Mouse (Mus musculus) MEL (cell line): Measurements from ENCODE around the gene Nudt14. TPM values are rescaled to one million over a fixed set of nuclear protein-coding genes. Genes with fewer than 3 reads are reported as not detected.

ENCODE experiments used
- DNase-seq: peaks from one replicate; pipeline ENCODE4 v3.0.0; 2011; ENCODE audit warnings: low read depth, low spot score
- H3K27ac ChIP-seq: 2 replicates; pipeline ENCODE4 v1.5.1; 2012; ENCODE audit warnings: low read depth, mild to moderate bottlenecking, control low read depth, low read length, moderate library complexity; ENCODE audit not compliant: control insufficient read depth
- H3K27me3 ChIP-seq, 2 experiments: fragments of 150-350 bp in 1 of 2; sonication (generic) in 1 of 2; 2 replicates each; pipeline ENCODE4 v1.6.1; 2012; ENCODE audit warnings: low read length in 2 of 2, mild to moderate bottlenecking in 2 of 2, improper control_type of control experiment in 1 of 2, moderate library complexity in 1 of 2; ENCODE audit not compliant: insufficient read depth in 2 of 2, control insufficient read depth in 1 of 2
- H3K36me3 ChIP-seq, 2 experiments: 2 replicates each; pipeline ENCODE4 v1.6.1; 2012 to 2014; ENCODE audit warnings: low read length in 2 of 2, improper control_type of control experiment in 1 of 2, inconsistent platforms in 1 of 2, mild to moderate bottlenecking in 1 of 2; ENCODE audit not compliant: insufficient read depth in 2 of 2, control insufficient read depth in 1 of 2
- H3K4me1 ChIP-seq, 2 experiments: fragments of 150-350 bp in 1 of 2; sonication (generic) in 1 of 2; 2 replicates each; pipeline ENCODE4 v1.6.1; 2012; ENCODE audit warnings: low read length in 2 of 2, improper control_type of control experiment in 1 of 2, mild to moderate bottlenecking in 1 of 2; ENCODE audit not compliant: insufficient read depth in 2 of 2, control insufficient read depth in 1 of 2
- H3K4me3 ChIP-seq, 2 experiments: fragments of 150-350 bp in 1 of 2; sonication (generic) in 1 of 2; 2 replicates each; pipeline ENCODE4 v1.5.1; 2012; ENCODE audit warnings: low read depth in 2 of 2, low read length in 2 of 2, mild to moderate bottlenecking in 2 of 2, moderate library complexity in 2 of 2, control low read depth in 1 of 2, improper control_type of control experiment in 1 of 2; ENCODE audit not compliant: control insufficient read depth in 1 of 2, insufficient read depth in 1 of 2
- H3K79me2 ChIP-seq: 2 replicates; pipeline ENCODE4 v1.6.1; 2012; ENCODE audit warnings: mild to moderate bottlenecking, low read length, moderate library complexity; ENCODE audit not compliant: control insufficient read depth, poor library complexity, insufficient read depth
- H3K9ac ChIP-seq: 2 replicates; pipeline ENCODE4 v1.6.1; 2012; ENCODE audit warnings: low read depth, mild to moderate bottlenecking, control low read depth, low read length, moderate library complexity; ENCODE audit not compliant: control insufficient read depth, poor library complexity, severe bottlenecking
- H3K9me3 ChIP-seq: fragments of 150-350 bp; sonication (generic); replicated peaks from 2 replicates; pipeline ENCODE4 v1.6.1; 2012; ENCODE audit warnings: mild to moderate bottlenecking, low read length, improper control_type of control experiment, moderate library complexity; ENCODE audit not compliant: insufficient read depth
- BHLHE40 ChIP-seq: IDR thresholded peaks from 2 replicates; pipeline ENCODE4 v1.6.1; 2012; ENCODE audit warnings: low read depth, mild to moderate bottlenecking, inconsistent platforms, low read length, improper control_type of control experiment, borderline replicate concordance
- CHD1 ChIP-seq: IDR thresholded peaks from 2 replicates; pipeline ENCODE4 v1.6.1; 2012; ENCODE audit warnings: low read depth, mild to moderate bottlenecking, inconsistent platforms, low read length, improper control_type of control experiment
- CHD2 ChIP-seq: IDR thresholded peaks from 2 replicates; pipeline ENCODE4 v1.6.1; 2011; ENCODE audit warnings: low read length, improper control_type of control experiment
- CTCF ChIP-seq, 3 experiments: IDR thresholded peaks in 2 of 3; conservative IDR thresholded peaks in 1 of 3; 2 replicates each; pipeline ENCODE4 v1.5.1; 2011 to 2012; ENCODE audit warnings: low read length in 3 of 3, low read depth in 2 of 3, mild to moderate bottlenecking in 2 of 3, improper control_type of control experiment in 1 of 3, inconsistent platforms in 1 of 3, mixed read lengths in 1 of 3, moderate library complexity in 1 of 3; ENCODE audit not compliant: control insufficient read depth in 1 of 3, insufficient read depth in 1 of 3, poor library complexity in 1 of 3, severe bottlenecking in 1 of 3
- E2F4 ChIP-seq: IDR thresholded peaks from 2 replicates; pipeline ENCODE4 v1.6.1; 2011; ENCODE audit warnings: low read depth, low read length, improper control_type of control experiment, borderline replicate concordance
- ELF1 ChIP-seq: IDR thresholded peaks from 2 replicates; pipeline ENCODE4 v1.6.1; 2014; ENCODE audit warnings: low read depth, mild to moderate bottlenecking, inconsistent platforms, low read length, improper control_type of control experiment, moderate library complexity
- EP300 ChIP-seq, 2 experiments: IDR thresholded peaks; 2 replicates each; pipeline ENCODE4 v1.6.1; 2011; ENCODE audit warnings: improper control_type of control experiment in 2 of 2, low read length in 2 of 2, low read depth in 1 of 2, mild to moderate bottlenecking in 1 of 2
- GABPA ChIP-seq: IDR thresholded peaks from 2 replicates; pipeline ENCODE4 v1.6.1; 2012; ENCODE audit warnings: low read depth, mild to moderate bottlenecking, inconsistent platforms, low read length, improper control_type of control experiment, moderate library complexity
- GATA1 ChIP-seq: IDR thresholded peaks from 2 replicates; pipeline ENCODE4 v1.6.1; 2011; ENCODE audit warnings: low read depth, low read length, improper control_type of control experiment
- HCFC1 ChIP-seq: IDR thresholded peaks from 2 replicates; pipeline ENCODE4 v1.6.1; 2012; ENCODE audit warnings: low read depth, mild to moderate bottlenecking, inconsistent platforms, low read length, improper control_type of control experiment, moderate library complexity
- KAT2A ChIP-seq: conservative IDR thresholded peaks from 2 replicates; pipeline ENCODE4 v1.6.1; 2012; ENCODE audit warnings: low read depth, low read length, improper control_type of control experiment, inconsistent platforms
- MAFK ChIP-seq: IDR thresholded peaks from 2 replicates; pipeline ENCODE4 v1.6.1; 2011; ENCODE audit warnings: low read depth, mild to moderate bottlenecking, low read length, improper control_type of control experiment, borderline replicate concordance
- MAX ChIP-seq: IDR thresholded peaks from 2 replicates; pipeline ENCODE4 v1.6.1; 2011; ENCODE audit warnings: low read length, improper control_type of control experiment
- MAZ ChIP-seq: IDR thresholded peaks from 2 replicates; pipeline ENCODE4 v1.6.1; 2012; ENCODE audit warnings: low read depth, mild to moderate bottlenecking, inconsistent platforms, low read length, improper control_type of control experiment
- MEF2A ChIP-seq: IDR thresholded peaks from 2 replicates; pipeline ENCODE4 v1.6.1; 2014; ENCODE audit warnings: low read depth, mild to moderate bottlenecking, inconsistent platforms, low read length, improper control_type of control experiment; ENCODE audit not compliant: poor library complexity, insufficient replicate concordance, severe bottlenecking; ENCODE audit errors: extremely low read depth
- MXI1 ChIP-seq: IDR thresholded peaks from 2 replicates; pipeline ENCODE4 v1.6.1; 2011; ENCODE audit warnings: mild to moderate bottlenecking, low read depth, low read length, improper control_type of control experiment
- MYB ChIP-seq: IDR thresholded peaks from 2 replicates; pipeline ENCODE4 v1.6.1; 2011; ENCODE audit warnings: mild to moderate bottlenecking, low read depth, low read length, improper control_type of control experiment
- MYC ChIP-seq: IDR thresholded peaks from 2 replicates; pipeline ENCODE4 v1.6.1; 2011; ENCODE audit warnings: low read depth, mild to moderate bottlenecking, low read length, improper control_type of control experiment, moderate library complexity
- NELFE ChIP-seq: IDR thresholded peaks from 2 replicates; pipeline ENCODE4 v1.6.1; 2011; ENCODE audit warnings: low read depth, low read length, improper control_type of control experiment
- NRF1 ChIP-seq: IDR thresholded peaks from 2 replicates; pipeline ENCODE4 v1.6.1; 2014; ENCODE audit warnings: low read depth, mild to moderate bottlenecking, inconsistent platforms, low read length, improper control_type of control experiment, moderate library complexity; ENCODE audit not compliant: poor library complexity, insufficient read depth, severe bottlenecking
- POLR2A ChIP-seq, 2 experiments: IDR thresholded peaks; 2 replicates each; pipeline ENCODE4 v1.6.1; 2011 to 2012; ENCODE audit warnings: low read length in 2 of 2, mild to moderate bottlenecking in 2 of 2, control low read depth in 1 of 2, improper control_type of control experiment in 1 of 2, low read depth in 1 of 2, moderate library complexity in 1 of 2; ENCODE audit not compliant: control insufficient read depth in 1 of 2, insufficient read depth in 1 of 2, poor library complexity in 1 of 2
- POLR2AphosphoS5 ChIP-seq: IDR thresholded peaks from 2 replicates; pipeline ENCODE4 v1.6.1; 2012; ENCODE audit warnings: low read depth, borderline replicate concordance, mild to moderate bottlenecking, inconsistent platforms, low read length, moderate library complexity, mixed read lengths
- RAD21 ChIP-seq: IDR thresholded peaks from 2 replicates; pipeline ENCODE4 v1.6.1; 2011; ENCODE audit warnings: mild to moderate bottlenecking, low read depth, low read length, improper control_type of control experiment
- RCOR1 ChIP-seq: IDR thresholded peaks from 2 replicates; pipeline ENCODE4 v1.6.1; 2012; ENCODE audit warnings: low read depth, mild to moderate bottlenecking, inconsistent platforms, low read length, improper control_type of control experiment
- SIN3A ChIP-seq: IDR thresholded peaks from 2 replicates; pipeline ENCODE4 v1.6.1; 2012; ENCODE audit warnings: low read length, improper control_type of control experiment, inconsistent platforms
- SMC3 ChIP-seq: IDR thresholded peaks from 2 replicates; pipeline ENCODE4 v1.6.1; 2011; ENCODE audit warnings: low read depth, low read length, improper control_type of control experiment
- TAL1 ChIP-seq: IDR thresholded peaks from 2 replicates; pipeline ENCODE4 v1.6.1; 2012; ENCODE audit warnings: mild to moderate bottlenecking, inconsistent platforms, low read length, moderate library complexity, mixed read lengths
- TBP ChIP-seq: IDR thresholded peaks from 2 replicates; pipeline ENCODE4 v1.8.0; 2011; ENCODE audit warnings: low read depth, low read length, improper control_type of control experiment
- TCF12 ChIP-seq: IDR thresholded peaks from 2 replicates; pipeline ENCODE4 v1.6.1; 2014; ENCODE audit warnings: low read depth, mild to moderate bottlenecking, inconsistent platforms, low read length, improper control_type of control experiment, moderate library complexity
- UBTF ChIP-seq: IDR thresholded peaks from 2 replicates; pipeline ENCODE4 v1.6.1; 2012; ENCODE audit warnings: low read depth, mild to moderate bottlenecking, inconsistent platforms, low read length, improper control_type of control experiment, moderate library complexity, borderline replicate concordance; ENCODE audit not compliant: insufficient read depth
- USF1 ChIP-seq: IDR thresholded peaks from 2 replicates; pipeline ENCODE4 v1.6.1; 2014; ENCODE audit warnings: low read depth, mild to moderate bottlenecking, inconsistent platforms, low read length, improper control_type of control experiment, moderate library complexity
- USF2 ChIP-seq, 2 experiments: IDR thresholded peaks; 2 replicates each; pipeline ENCODE4 v1.6.1; 2011 to 2012; ENCODE audit warnings: improper control_type of control experiment in 2 of 2, low read length in 2 of 2, borderline replicate concordance in 1 of 2, inconsistent platforms in 1 of 2, low read depth in 1 of 2, mild to moderate bottlenecking in 1 of 2; ENCODE audit not compliant: insufficient read depth in 1 of 2
- ZC3H11A ChIP-seq: IDR thresholded peaks from 2 replicates; pipeline ENCODE4 v1.6.1; 2012; ENCODE audit warnings: low read depth, mild to moderate bottlenecking, inconsistent platforms, low read length, improper control_type of control experiment
- ZKSCAN1 ChIP-seq: IDR thresholded peaks from 2 replicates; pipeline ENCODE4 v1.6.1; 2012; ENCODE audit warnings: low read depth, mild to moderate bottlenecking, inconsistent platforms, low read length, improper control_type of control experiment, moderate library complexity
- ZMIZ1 ChIP-seq: IDR thresholded peaks from 2 replicates; pipeline ENCODE4 v1.6.1; 2012; ENCODE audit warnings: low read depth, mild to moderate bottlenecking, inconsistent platforms, low read length, improper control_type of control experiment, moderate library complexity
- ZNF384 ChIP-seq: IDR thresholded peaks from 2 replicates; pipeline ENCODE4 v1.6.1; 2012; ENCODE audit warnings: low read depth, mild to moderate bottlenecking, inconsistent platforms, low read length, improper control_type of control experiment
- polyA plus RNA-seq, 2 experiments: library from polyadenylated mRNA; stranded (reverse) in 1 of 2; unstranded in 1 of 2; fragments of >175 nt in 1 of 2; fragments of >200 nt in 1 of 2; gene quantifications; 2 replicates each; pipeline versions ENCODE4 v1.2.1 to v1.2.4; 2012; ENCODE audit warnings: low replicate concordance in 2 of 2, low read depth in 1 of 2; ENCODE audit not compliant: insufficient read length in 2 of 2, insufficient read depth in 1 of 2, missing spikeins in 1 of 2
- total RNA-seq: library from RNA; depleted of rRNA; stranded (reverse); fragments of 300-350 nt; gene quantifications from 2 replicates; pipeline ENCODE4 v1.2.3, GENCODE M21; 2012

Gene Nudt14
- total and polyA plus RNA-seq, 3 experiments = 19.0 to 61.0 TPM; not detected in 1

DNA sequence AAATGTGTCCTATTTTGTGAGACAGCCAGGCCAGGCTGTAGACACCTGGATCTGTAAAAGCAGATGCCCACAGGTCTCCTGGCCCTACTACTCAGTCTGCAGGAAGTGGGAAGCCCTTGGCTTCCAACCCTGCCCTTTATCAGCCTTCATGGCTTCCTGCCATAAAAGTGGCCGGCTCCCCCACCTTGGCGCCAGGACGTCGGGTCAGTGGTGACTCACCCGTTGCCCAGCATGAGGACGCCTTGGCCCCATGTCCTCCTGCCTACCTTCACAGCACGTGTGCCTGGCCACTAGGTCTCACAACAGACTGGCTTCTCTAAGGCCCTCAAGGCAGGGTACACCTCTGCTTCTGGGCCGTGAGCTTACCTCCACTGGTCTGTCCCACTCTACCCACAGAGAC, 10.5 kb upstream of the Nudt14 start:
- Histone ChIP-seq H3K36me3 (peaks cover 0 to 18% of the 10 kb centered on the region in 2 experiments; a peak in 2 of 4 replicates), H3K27me3 (no peaks in the 10 kb centered on the region), H3K9me3 (no peaks in the 10 kb centered on the region), H3K79me2 (no peaks in the 10 kb centered on the region; the same call in 1 of the 2 replicates), H3K4me3 (no peak overlapping the region), H3K9ac (peak overlapping the region; percentile 2), H3K4me1 (peaks cover 14 to 30% of the 10 kb centered on the region in 2 experiments), H3K27ac (no peak overlapping the region)
- DNase-seq = no peak
- peak; percentile 3; the same call in 1 of the 2 replicates for TF ChIP-seq USF1
- peak; percentile 57; the same call in 1 of the 2 replicates for TF ChIP-seq MYC
- peak; percentile 31 to 58; a peak in 3 of 4 replicates for TF ChIP-seq EP300 (IDR thresholded peaks at IDR 0.05; ENCODE audit: low read depth in 1 of 2, low read length in 2 of 2)
- no peak for TF ChIP-seq E2F4
- no peak for TF ChIP-seq TCF12
- no peak for TF ChIP-seq TBP
- peak in 1 of 2 experiments; percentile 34; a peak in 1 of 4 replicates for TF ChIP-seq POLR2A (IDR thresholded peaks at IDR 0.05; ENCODE audit: control insufficient read depth in 1 of 2, insufficient read depth in 1 of 2, low read depth in 1 of 2, low read length in 2 of 2, poor library complexity in 1 of 2)
- 0 out of 2 replicates have a peak, but pooled peaks have one; percentile 15 for TF ChIP-seq ZC3H11A
- no peak for TF ChIP-seq USF2 (IDR thresholded peaks at IDR 0.05; ENCODE audit: borderline replicate concordance in 1 of 2, insufficient read depth in 1 of 2, low read depth in 1 of 2, low read length in 2 of 2)
- TF ChIP-seq RAD21 = no peak
- no peak for TF ChIP-seq CTCF (IDR thresholded peaks at IDR 0.05 in 2 of 3, conservative IDR thresholded peaks at IDR 0.05 in 1 of 3; ENCODE audit: control insufficient read depth in 1 of 3, insufficient read depth in 1 of 3, low read depth in 2 of 3, low read length in 3 of 3, poor library complexity in 1 of 3, severe bottlenecking in 1 of 3)
- TF ChIP-seq ZKSCAN1 = no peak
- TF ChIP-seq POLR2AphosphoS5 = peak; percentile 93; the same call in 1 of the 2 replicates
- TF ChIP-seq CHD1 = no peak
- no peak for TF ChIP-seq ELF1
- TF ChIP-seq MAX = peak; percentile 34; the same call in 1 of the 2 replicates
- TF ChIP-seq CHD2 = peak; percentile 24; the same call in 1 of the 2 replicates
- no peak; the same call in 1 of the 2 replicates for TF ChIP-seq RCOR1
- TF ChIP-seq HCFC1 = no peak
- no peak for TF ChIP-seq ZNF384
- TF ChIP-seq TAL1 = peak; percentile 23; the same call in 1 of the 2 replicates
- TF ChIP-seq NELFE = peak; percentile 24; the same call in 1 of the 2 replicates
- no peak for TF ChIP-seq SMC3
- TF ChIP-seq GABPA = no peak
- no peak for TF ChIP-seq GATA1
- no peak for TF ChIP-seq MAFK
- no peak for TF ChIP-seq MYB
- TF ChIP-seq BHLHE40 = peak; percentile 52
- TF ChIP-seq SIN3A = peak; percentile 40; the same call in 1 of the 2 replicates
- TF ChIP-seq MXI1 = peak; percentile 47; the same call in 1 of the 2 replicates
- TF ChIP-seq KAT2A = no peak
- TF ChIP-seq NRF1 = no peak
- TF ChIP-seq MAZ = 0 out of 2 replicates have a peak, but pooled peaks have one; percentile 10
- TF ChIP-seq MEF2A = no peak
- TF ChIP-seq UBTF = no peak
- TF ChIP-seq ZMIZ1 = peak; percentile 83; the same call in 1 of the 2 replicates
